In the genomic region with DNA sequence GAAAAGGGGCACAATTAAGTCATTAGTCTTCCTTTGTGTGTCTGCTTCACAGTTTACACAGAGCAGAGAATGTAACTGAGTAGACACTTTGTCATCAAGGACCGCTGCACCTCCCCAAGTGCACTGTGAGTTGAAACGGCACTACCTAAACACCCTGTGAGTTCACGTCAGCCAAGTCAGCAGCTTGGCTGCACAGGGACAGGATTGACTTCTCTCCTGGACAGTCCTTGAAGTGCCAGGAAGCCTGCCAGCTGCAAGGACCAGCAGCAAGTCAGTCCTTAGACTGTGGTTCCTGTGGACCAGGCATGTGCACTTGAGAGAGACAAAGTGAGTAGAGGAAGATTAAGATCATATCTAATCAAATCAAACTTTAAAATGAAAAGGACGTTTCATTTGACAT, we compare ENCODE assay signal across 17 mouse cellular contexts.
DNase-seq lines count a peak whose midpoint lies in the region; ATAC-seq and TF ChIP-seq lines count a peak whose summit lies in the region.
"Had no signal": no experiment of that assay in that cellular context is flagged by ENCODE, and none has a peak within 500 bp of the region (broad histone marks: within the 10 kb centered on the region; RNA-seq: fewer than 3 reads in every experiment).

No protein-coding gene starts in this region.

- no peaks in the 10 kb centered on the region for H3K4me1 ChIP-seq in hindbrain, embryonic 14.5 days (replicated peaks; ENCODE audit: control insufficient read depth, insufficient read depth, low read length)
- 0 out of 2 replicates have a peak, but pooled peaks cover 2% of the 10 kb centered on the region for H3K4me1 ChIP-seq in hindbrain, embryonic 12.5 days
- no peaks in the 10 kb centered on the region for H3K4me1 ChIP-seq in ES-E14 (ENCODE audit: control insufficient read depth in 2 of 2, insufficient read depth in 2 of 2, low read length in 2 of 2, poor library complexity in 1 of 2)
- H3K4me1 ChIP-seq: limb, embryonic 12.5 days had no signal

- H3K9me3 ChIP-seq in hindbrain, embryonic 14.5 days (ENCODE audit: control insufficient read depth, low read length) = no peaks in the 10 kb centered on the region
- H3K9me3 ChIP-seq in hindbrain, embryonic 12.5 days (replicated peaks) = no peaks in the 10 kb centered on the region
- H3K9me3 ChIP-seq in ES-E14 (ENCODE audit: control insufficient read depth, insufficient read depth, low read depth, low read length) = no peaks in the 10 kb centered on the region
- H3K9me3 ChIP-seq: forebrain, embryonic 12.5 days; limb, embryonic 12.5 days; midbrain, embryonic 13.5 days had no signal

- no peak for DNase-seq in hindbrain, embryonic 14.5 days (ENCODE audit: low spot score)
- DNase-seq in ES-E14 (ENCODE audit: low read depth, low spot score) = peak; percentile 22
- peak; percentile 30 for DNase-seq in adrenal gland, postnatal 10 days
- DNase-seq in gastrocnemius, postnatal 10 days = peak; percentile 39
- DNase-seq in kidney, postnatal 10 days = no peak
- no peak for DNase-seq in layer of hippocampus, postnatal 14 days (ENCODE audit: low spot score in 2 of 2)
- DNase-seq: retina, postnatal 1 day; thymus, postnatal 14 days had no signal

- H3K36me3 ChIP-seq in hindbrain, embryonic 14.5 days (replicated peaks; ENCODE audit: control insufficient read depth, insufficient read depth) = no peaks in the 10 kb centered on the region
- H3K36me3 ChIP-seq in hindbrain, embryonic 12.5 days = no peaks in the 10 kb centered on the region
- H3K36me3 ChIP-seq in ES-E14 (ENCODE audit: control insufficient read depth, insufficient read depth, low read length, poor library complexity, severe bottlenecking) = no peaks in the 10 kb centered on the region
- H3K36me3 ChIP-seq: forebrain, embryonic 12.5 days; limb, embryonic 12.5 days; midbrain, embryonic 13.5 days had no signal

- H3K4me3 ChIP-seq in hindbrain, embryonic 14.5 days (replicated peaks; ENCODE audit: low read length) = no peak overlapping the region
- no peak overlapping the region for H3K4me3 ChIP-seq in hindbrain, embryonic 12.5 days
- no peak overlapping the region for H3K4me3 ChIP-seq in ES-E14 (ENCODE audit: insufficient read depth in 1 of 2, low read depth in 1 of 2, low read length in 2 of 2, poor library complexity in 1 of 2, severe bottlenecking in 1 of 2)
- H3K4me3 ChIP-seq: forebrain, embryonic 12.5 days; limb, embryonic 12.5 days; midbrain, embryonic 13.5 days; myocyte had no signal

- in situ Hi-C loops in ES-E14 (cut with MboI; ENCODE audit: low sequenced_read_pairs in 2 of 2, unreplicated experiment in 2 of 2) = no loop called here

- WGBS in hindbrain, embryonic 14.5 days = 39% methylated on average over 4 of the region's 4 CpGs
- 32% methylated on average over 4 of the region's 4 CpGs for WGBS in hindbrain, embryonic 12.5 days

- no peak overlapping the region for H3K27ac ChIP-seq in hindbrain, embryonic 14.5 days
- no peak overlapping the region for H3K27ac ChIP-seq in hindbrain, embryonic 12.5 days
- no peak overlapping the region; the same call in 1 of the 2 replicates for H3K27ac ChIP-seq in ES-E14 (ENCODE audit: insufficient read depth, low read depth, low read length, poor library complexity, severe bottlenecking)
- H3K27ac ChIP-seq: forebrain, embryonic 12.5 days; limb, embryonic 12.5 days; liver, embryonic 14.5 days; macrophage; midbrain, embryonic 13.5 days had no signal

- H3K9ac ChIP-seq in hindbrain, embryonic 14.5 days = no peak overlapping the region
- H3K9ac ChIP-seq in hindbrain, embryonic 12.5 days = no peak overlapping the region
- no peak overlapping the region for H3K9ac ChIP-seq in ES-E14 (ENCODE audit: insufficient read depth, low read depth, low read length, poor library complexity, severe bottlenecking)
- H3K9ac ChIP-seq: forebrain, embryonic 12.5 days; limb, embryonic 12.5 days; liver, embryonic 14.5 days; midbrain, embryonic 13.5 days had no signal

- 0 out of 2 replicates have a peak, but pooled peaks cover 4% of the 10 kb centered on the region for H3K27me3 ChIP-seq in hindbrain, embryonic 14.5 days (ENCODE audit: control insufficient read depth, insufficient read depth, low read length)
- H3K27me3 ChIP-seq in hindbrain, embryonic 12.5 days = 0 out of 2 replicates have a peak, but pooled peaks cover 5% of the 10 kb centered on the region
- H3K27me3 ChIP-seq: limb, embryonic 12.5 days; midbrain, embryonic 13.5 days; Patski had no signal

- H3K4me2 ChIP-seq in hindbrain, embryonic 14.5 days (replicated peaks) = no peak overlapping the region
- H3K4me2 ChIP-seq in hindbrain, embryonic 12.5 days (replicated peaks) = no peak overlapping the region
- H3K4me2 ChIP-seq: forebrain, embryonic 12.5 days; limb, embryonic 12.5 days; midbrain, embryonic 13.5 days had no signal

- peak; percentile 40; the same call in 1 of the 2 replicates for ATAC-seq in hindbrain, embryonic 14.5 days (ENCODE audit: low FRiP score)
- no peak for ATAC-seq in hindbrain, embryonic 12.5 days (ENCODE audit: low FRiP score)
- ATAC-seq: intestine, postnatal 0 days; midbrain, embryonic 13.5 days; Patski had no signal

TF ChIP-seq in ES-E14, 5 proteins besides CTCF, POLR2A, EP300 and RAD21:
- TF ChIP-seq ZC3H11A (IDR thresholded peaks at IDR 0.05; ENCODE audit: borderline replicate concordance, low read depth, low read length) (no peak), HCFC1 (IDR thresholded peaks at IDR 0.05; ENCODE audit: borderline replicate concordance, insufficient read depth, low read length) (no peak), ZNF384 (IDR thresholded peaks at IDR 0.05; ENCODE audit: low read depth, low read length) (no peak), CHD2 (IDR thresholded peaks at IDR 0.05; ENCODE audit: low read depth, low read length) (no peak), MAFK (IDR thresholded peaks at IDR 0.05; ENCODE audit: insufficient read depth, low read depth, low read length) (no peak)

Comparison
In these comparisons a context has a peak if more than half of its experiments do, and no peak if none do; other contexts are left out.
1. DNase-seq: peak in ES-E14 (single experiment), adrenal gland, postnatal 10 days (single experiment) and gastrocnemius, postnatal 10 days (single experiment); none in hindbrain, embryonic 14.5 days (single experiment), kidney, postnatal 10 days (single experiment) and layer of hippocampus, postnatal 14 days (0 of 2).